Mouse (Mus musculus) kidney, postnatal 0 days (tissue): ENCODE data around the gene Dbndd2. TPM values are rescaled to one million over a fixed set of nuclear protein-coding genes. Genes with fewer than 3 reads are reported as not detected.

Source experiments
- ATAC-seq: fragments of 200-750 bp; cut with Nextera tagmentation; replicated peaks from 2 replicates; pipeline ENCODE4 v1.8.0; 2017; ENCODE audit warnings: low read depth, moderate number of reproducible peaks, moderate TSS enrichment, moderate library complexity; ENCODE audit not compliant: low FRiP score
- DNase-seq: peaks from one replicate; pipeline ENCODE4 v3.0.0-alpha.2; 2016; ENCODE audit warnings: low spot score
- H3K27ac ChIP-seq: fragments of 300-500 bp; sonication (generic); 2 replicates; pipeline ENCODE4 v1.5.1; 2014; ENCODE audit warnings: mild to moderate bottlenecking
- H3K27me3 ChIP-seq: fragments of 300-500 bp; sonication (generic); 2 replicates; pipeline ENCODE4 v1.6.1; 2014; ENCODE audit warnings: low read length, mixed read lengths; ENCODE audit not compliant: insufficient read depth
- H3K36me3 ChIP-seq: fragments of 300-500 bp; sonication (generic); 2 replicates; pipeline ENCODE4 v1.6.1; 2014; ENCODE audit warnings: low read length, mixed read lengths; ENCODE audit not compliant: insufficient read depth
- H3K4me1 ChIP-seq: fragments of 300-500 bp; sonication (generic); replicated peaks from 2 replicates; pipeline ENCODE4 v1.6.1; 2014; ENCODE audit warnings: antibody characterized with exemption, low read length, mixed read lengths; ENCODE audit not compliant: insufficient read depth
- H3K4me2 ChIP-seq: fragments of 300-500 bp; sonication (generic); 2 replicates; pipeline ENCODE4 v1.6.1; 2014; ENCODE audit warnings: mild to moderate bottlenecking, low read length, moderate library complexity, mixed read lengths
- H3K4me3 ChIP-seq: fragments of 300-500 bp; sonication (generic); replicated peaks from 2 replicates; pipeline ENCODE4 v1.5.1; 2014; ENCODE audit warnings: low read depth, low read length
- H3K9ac ChIP-seq: fragments of 300-500 bp; sonication (generic); 2 replicates; pipeline ENCODE4 v1.6.1; 2014; ENCODE audit warnings: low read depth, low read length
- H3K9me3 ChIP-seq: fragments of 300-500 bp; sonication (generic); replicated peaks from 2 replicates; pipeline ENCODE4 v1.6.1; 2016; ENCODE audit warnings: low read length, inconsistent platforms, mixed read lengths
- CTCF ChIP-seq: IDR thresholded peaks from 2 replicates; pipeline ENCODE4 v1.5.1; 2016; ENCODE audit warnings: antibody characterized with exemption, low read depth, mild to moderate bottlenecking, moderate library complexity
- WGBS: fragments of 180-500 bp; shearing (Covaris S2); extraction: QIAGEN DNeasy Blood & Tissue Kit; methylation state at CpG from one replicate; pipeline ENCODE4 v1.1.7; 2014; 5-methylcytosine and 5-hydroxymethylcytosine counted together
- polyA plus RNA-seq: library from polyadenylated mRNA; unstranded; fragments of >200 nt; fragmentation: Nextera tagmentation; extraction: Ambion mirVana; gene quantifications from 2 replicates; pipeline ENCODE4 v1.2.1, GENCODE M21; 2015

Gene Dbndd2
- polyA plus RNA-seq, 1 experiment from 2014 or later: 23.3 TPM

DNA sequence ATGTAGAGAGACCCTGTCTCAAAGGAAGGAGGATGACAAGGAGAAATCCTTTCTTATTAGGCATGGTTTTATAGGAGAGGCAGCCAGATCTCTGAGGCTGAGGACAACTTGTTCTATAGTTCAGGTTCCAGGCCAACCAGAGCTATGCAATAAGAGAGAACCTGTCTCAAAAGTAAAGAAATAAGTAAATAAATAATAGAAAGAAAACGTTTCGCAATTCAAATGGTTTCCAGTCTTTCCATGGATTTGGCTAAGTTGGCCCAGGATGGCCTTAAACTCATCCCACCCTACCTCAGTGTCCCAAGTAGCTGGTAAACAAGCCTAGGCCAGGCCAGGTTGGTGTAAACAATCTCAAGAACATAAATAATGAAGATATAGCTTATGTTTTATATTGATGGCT is 41.2 kb upstream of the Dbndd2 start:
- no peak overlapping the region for H3K4me3 ChIP-seq
- no peak for ATAC-seq
- H3K36me3 ChIP-seq: no peaks in the 10 kb centered on the region

DNA sequence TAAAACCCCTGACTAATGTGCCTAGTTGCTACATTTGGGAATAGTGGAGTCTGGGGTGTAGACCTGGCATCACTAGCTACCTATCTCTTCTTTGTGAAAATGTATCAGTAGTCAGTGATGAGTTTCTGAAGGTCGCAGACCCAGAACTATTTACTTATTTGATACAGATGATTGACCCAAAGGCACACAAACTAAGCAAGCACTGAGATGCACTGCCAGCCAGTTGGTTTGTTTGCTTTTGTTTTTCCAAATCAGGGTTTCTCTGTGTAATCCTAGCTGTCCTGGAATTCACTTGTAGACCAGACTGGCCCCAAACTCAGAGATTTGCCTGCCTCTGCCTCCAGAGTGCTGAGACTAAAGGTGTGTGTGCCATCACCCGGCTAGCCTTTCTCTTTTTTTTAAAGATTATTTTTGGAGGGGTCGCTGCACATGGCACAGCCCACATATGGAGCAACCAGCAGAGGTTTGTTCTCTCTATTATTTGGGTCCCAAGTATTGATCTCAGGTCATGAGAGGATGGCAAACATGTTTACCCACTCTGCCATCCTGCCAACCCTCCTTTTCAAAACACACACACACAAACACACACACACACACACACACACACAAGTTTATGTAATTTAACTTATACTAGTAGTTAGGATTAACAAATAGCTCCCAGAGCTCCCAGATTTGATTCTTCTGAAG is 40.4 kb upstream of the Dbndd2 start:
- Histone ChIP-seq H3K9ac (no peak overlapping the region), H3K4me1 (no peaks in the 10 kb centered on the region; the same call in 1 of the 2 replicates), H3K9me3 (no peaks in the 10 kb centered on the region), H3K27me3 (no peaks in the 10 kb centered on the region), H3K36me3 (no peaks in the 10 kb centered on the region), H3K4me2 (no peak overlapping the region), H3K27ac (no peak overlapping the region), H3K4me3 (no peak overlapping the region)
- TF ChIP-seq CTCF: no peak
- DNase-seq (no peak), ATAC-seq (no peak)
- WGBS: 83% methylated on average over 3 of the region's 3 CpGs

More for the DNA sequence above, 41.2 kb upstream of the Dbndd2 start:
- WGBS: 71% methylated on average over 2 of the region's 2 CpGs
- no peak overlapping the region for H3K27ac ChIP-seq
- no peak overlapping the region for H3K4me2 ChIP-seq
- no peak for TF ChIP-seq CTCF
- no peaks in the 10 kb centered on the region for H3K27me3 ChIP-seq
- no peak for DNase-seq
- no peak overlapping the region for H3K9ac ChIP-seq
- H3K9me3 ChIP-seq: no peaks in the 10 kb centered on the region
- peaks cover 3% of the 10 kb centered on the region for H3K4me1 ChIP-seq

DNA sequence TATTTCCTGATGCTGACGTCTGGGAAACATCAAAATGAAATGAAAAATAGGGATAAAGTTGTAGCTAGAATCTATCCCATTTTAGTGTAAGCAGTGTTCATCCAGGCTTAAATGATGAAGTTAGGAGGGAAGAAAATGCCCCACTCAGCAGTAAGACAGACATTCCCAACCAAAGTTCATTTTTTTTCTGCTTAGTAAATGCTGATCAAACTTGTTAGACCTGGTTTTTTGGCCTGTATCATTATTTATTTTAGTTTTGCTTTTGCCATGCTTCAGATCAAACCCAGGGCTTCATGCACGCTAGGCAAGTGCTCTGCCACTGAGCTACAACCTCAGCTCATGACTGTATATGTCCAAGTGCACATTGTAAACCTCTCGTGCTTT is 39.8 kb upstream of the Dbndd2 start:
- H3K4me1 ChIP-seq: no peaks in the 10 kb centered on the region; the same call in 1 of the 2 replicates
- ATAC-seq: no peak
- 73% methylated on average over 3 of the region's 3 CpGs for WGBS
- H3K9me3 ChIP-seq: no peaks in the 10 kb centered on the region
- no peak overlapping the region for H3K4me2 ChIP-seq
- no peaks in the 10 kb centered on the region for H3K36me3 ChIP-seq
- no peak overlapping the region for H3K9ac ChIP-seq
- H3K27me3 ChIP-seq: no peaks in the 10 kb centered on the region
- H3K4me3 ChIP-seq: no peak overlapping the region
- TF ChIP-seq CTCF: no peak
- H3K27ac ChIP-seq: no peak overlapping the region
- DNase-seq: no peak

GRCm38 (mm10) chr2:164448140-164448539 is 37.8 kb upstream of the Dbndd2 start:
- Histone ChIP-seq H3K27me3 (no peaks in the 10 kb centered on the region), H3K4me1 (no peaks in the 10 kb centered on the region), H3K4me3 (no peak overlapping the region), H3K27ac (no peak overlapping the region), H3K9ac (no peak overlapping the region), H3K36me3 (no peaks in the 10 kb centered on the region), H3K4me2 (no peak overlapping the region), H3K9me3 (no peaks in the 10 kb centered on the region)
- TF ChIP-seq CTCF: no peak
- DNase-seq (no peak), ATAC-seq (no peak)
- WGBS: 88% methylated on average over 1 of the region's 1 CpGs

DNA sequence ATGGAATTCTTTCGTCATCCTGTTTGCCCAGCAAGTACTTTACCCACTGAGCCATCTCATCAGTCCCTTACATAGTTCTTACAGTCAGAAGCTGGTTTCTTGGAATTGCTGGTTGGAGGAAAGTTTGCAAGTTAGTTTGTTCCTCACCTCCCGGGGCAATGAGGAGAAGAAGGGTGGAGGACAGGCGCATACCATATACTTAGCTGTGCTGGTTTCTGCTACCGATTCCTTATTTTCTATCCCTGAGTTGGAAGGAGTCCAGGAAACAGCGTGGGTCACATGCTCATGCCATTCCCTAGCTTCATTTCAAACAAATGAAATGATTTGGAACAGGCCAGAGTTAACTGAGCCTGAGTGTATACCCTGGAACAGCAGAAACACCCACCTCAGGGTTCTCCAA is 37.0 kb upstream of the Dbndd2 start:
- Histone ChIP-seq H3K4me1 (no peaks in the 10 kb centered on the region), H3K36me3 (no peaks in the 10 kb centered on the region), H3K4me2 (no peak overlapping the region), H3K9me3 (no peaks in the 10 kb centered on the region), H3K27me3 (no peaks in the 10 kb centered on the region), H3K4me3 (no peak overlapping the region), H3K9ac (no peak overlapping the region), H3K27ac (no peak overlapping the region)
- no peak for TF ChIP-seq CTCF
- DNase-seq (no peak), ATAC-seq (no peak)
- 59% methylated on average over 5 of the region's 5 CpGs for WGBS

DNA sequence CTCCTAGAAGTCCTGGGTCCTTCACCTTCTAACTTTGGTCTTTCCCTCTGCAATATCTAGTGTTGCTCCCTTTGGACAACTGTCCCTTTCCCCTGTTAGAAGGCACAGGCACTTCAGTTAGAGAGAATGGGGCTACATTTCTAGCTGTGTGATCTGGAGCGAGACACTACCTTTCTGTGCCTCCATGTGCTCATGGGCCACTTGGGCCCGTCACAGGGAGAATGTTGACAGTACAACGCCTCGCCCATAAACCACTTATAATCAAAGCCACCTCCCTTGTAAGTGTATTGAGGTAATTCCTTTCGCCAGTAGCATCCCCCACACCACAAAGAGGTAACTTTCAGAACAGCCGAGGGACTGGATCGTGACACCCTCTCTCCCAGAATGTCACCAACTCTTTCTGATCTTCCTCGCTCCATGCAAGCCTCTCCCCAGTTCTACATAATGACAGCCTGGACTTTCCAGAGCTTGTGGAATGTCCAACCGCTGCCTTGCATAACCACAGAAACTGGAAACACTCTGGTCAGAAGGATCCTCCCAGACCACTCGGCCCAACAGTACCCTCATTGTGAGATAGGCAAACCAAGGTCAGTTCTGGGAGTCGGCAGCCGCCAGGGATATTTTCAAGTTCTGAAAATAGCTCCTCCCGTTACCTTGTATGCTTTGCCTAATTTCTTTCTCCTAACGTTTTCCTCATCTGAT is 36.4 kb upstream of the Dbndd2 start:
- H3K4me2 ChIP-seq: no peak overlapping the region
- no peaks in the 10 kb centered on the region for H3K36me3 ChIP-seq
- ATAC-seq (no peak), DNase-seq (no peak)
- no peaks in the 10 kb centered on the region for H3K4me1 ChIP-seq
- H3K9ac ChIP-seq: no peak overlapping the region
- 75% methylated on average over 14 of the region's 14 CpGs for WGBS
- H3K4me3 ChIP-seq: no peak overlapping the region
- H3K9me3 ChIP-seq: no peaks in the 10 kb centered on the region
- no peak overlapping the region for H3K27ac ChIP-seq
- H3K27me3 ChIP-seq: no peaks in the 10 kb centered on the region
- TF ChIP-seq CTCF: no peak
